Mouse (Mus musculus) myocyte (in vitro differentiated cells): Measurements from ENCODE around the gene Dnah8. TPM values are rescaled to one million over a fixed set of nuclear protein-coding genes. Genes with fewer than 3 reads are reported as not detected.
"Not testable (repeated sequence)": the region's sequence is repeated elsewhere in the genome, so short reads cannot be mapped to it uniquely, and the experiment has no call there.

Experiments used
- H3K27me3 ChIP-seq: one replicate; pipeline ENCODE4 v1.6.1; 2011; ENCODE audit not compliant: control insufficient read depth, insufficient read depth, insufficient read length
- H3K36me3 ChIP-seq: one replicate; pipeline ENCODE4 v1.6.1; 2011; ENCODE audit not compliant: control insufficient read depth, insufficient read depth
- H3K4me2 ChIP-seq: one replicate; pipeline ENCODE4 v1.6.1; 2011; ENCODE audit warnings: low read depth, control low read depth
- H3K4me3 ChIP-seq: one replicate; pipeline ENCODE4 v1.5.1; 2011; ENCODE audit warnings: mild to moderate bottlenecking, control low read depth, moderate library complexity
- H3K79me2 ChIP-seq: one replicate; pipeline ENCODE4 v1.6.1; 2011; ENCODE audit not compliant: control insufficient read depth, insufficient read depth
- H3ac ChIP-seq: one replicate; pipeline ENCODE4 v1.6.1; 2011; ENCODE audit not compliant: control insufficient read depth, insufficient read length
- CEBPB ChIP-seq: IDR thresholded peaks from 2 replicates; pipeline ENCODE4 v1.6.1; 2011; ENCODE audit warnings: mild to moderate bottlenecking, moderate library complexity; ENCODE audit not compliant: poor library complexity, insufficient read depth, severe bottlenecking
- E2F4 ChIP-seq: IDR thresholded peaks from one replicate; pipeline ENCODE4 v1.6.1; 2011; ENCODE audit warnings: mild to moderate bottlenecking, control low read depth, moderate library complexity; ENCODE audit not compliant: insufficient read depth
- MAX ChIP-seq: IDR thresholded peaks from one replicate; pipeline ENCODE4 v1.6.1; 2011; ENCODE audit warnings: low read depth, mild to moderate bottlenecking, control low read depth
- MYOD1 ChIP-seq, 3 experiments: IDR thresholded peaks; one replicate each; pipeline ENCODE4 v1.6.1; 2011; ENCODE audit warnings: control low read depth in 2 of 3, low read depth in 2 of 3, mild to moderate bottlenecking in 2 of 3, moderate library complexity in 1 of 3; ENCODE audit not compliant: insufficient read length in 2 of 3, control insufficient read depth in 1 of 3
- MYOG ChIP-seq, 3 experiments: IDR thresholded peaks; one replicate each; pipeline ENCODE4 v1.6.1; 2011; ENCODE audit warnings: control low read depth in 2 of 3, low read depth in 2 of 3, mild to moderate bottlenecking in 2 of 3; ENCODE audit not compliant: insufficient read length in 2 of 3, control insufficient read depth in 1 of 3, insufficient read depth in 1 of 3
- POLR2A ChIP-seq: IDR thresholded peaks from one replicate; pipeline ENCODE4 v1.6.1; 2011; ENCODE audit warnings: low read depth, mild to moderate bottlenecking, control low read depth, moderate library complexity; ENCODE audit not compliant: insufficient read length
- POLR2AphosphoS2 ChIP-seq: IDR thresholded peaks from one replicate; pipeline ENCODE4 v1.6.1; 2011; ENCODE audit warnings: low read depth, control low read depth; ENCODE audit not compliant: insufficient read length
- REST ChIP-seq: IDR thresholded peaks from one replicate; pipeline ENCODE4 v1.6.1; 2011; ENCODE audit warnings: mild to moderate bottlenecking, control low read depth, moderate library complexity; ENCODE audit not compliant: insufficient read depth, insufficient read length
- SRF ChIP-seq: IDR thresholded peaks from one replicate; pipeline ENCODE4 v1.6.1; 2011; ENCODE audit warnings: low read depth; ENCODE audit not compliant: control insufficient read depth, insufficient read length
- TCF12 ChIP-seq: IDR thresholded peaks from one replicate; pipeline ENCODE4 v1.6.1; 2011; ENCODE audit warnings: mild to moderate bottlenecking, control low read depth; ENCODE audit not compliant: poor library complexity, insufficient read depth, severe bottlenecking
- TCF3 ChIP-seq: IDR thresholded peaks from one replicate; pipeline ENCODE4 v1.6.1; 2011; ENCODE audit warnings: low read depth, control low read depth; ENCODE audit not compliant: insufficient read length
- USF1 ChIP-seq: IDR thresholded peaks from one replicate; pipeline ENCODE4 v1.6.1; 2011; ENCODE audit warnings: low read depth, mild to moderate bottlenecking, control low read depth, moderate library complexity
- polyA plus RNA-seq: library from polyadenylated mRNA; unstranded; fragments of >200 nt; fragmentation: generic; extraction: Trizol; gene quantifications from one replicate; pipeline ENCODE4 v1.2.1, GENCODE M21; 2012; ENCODE audit warnings: missing spikeins

Gene Dnah8
- polyA plus RNA-seq, 1 experiment: 0.08 TPM

GRCm38 (mm10) chr17:30618136-30618891 lies 5.8 kb upstream of the Dnah8 start:
- no peak overlapping the region for H3ac ChIP-seq
- TF ChIP-seq TCF12 (no peak), USF1 (no peak), REST (no peak), CEBPB (no peak)

DNA sequence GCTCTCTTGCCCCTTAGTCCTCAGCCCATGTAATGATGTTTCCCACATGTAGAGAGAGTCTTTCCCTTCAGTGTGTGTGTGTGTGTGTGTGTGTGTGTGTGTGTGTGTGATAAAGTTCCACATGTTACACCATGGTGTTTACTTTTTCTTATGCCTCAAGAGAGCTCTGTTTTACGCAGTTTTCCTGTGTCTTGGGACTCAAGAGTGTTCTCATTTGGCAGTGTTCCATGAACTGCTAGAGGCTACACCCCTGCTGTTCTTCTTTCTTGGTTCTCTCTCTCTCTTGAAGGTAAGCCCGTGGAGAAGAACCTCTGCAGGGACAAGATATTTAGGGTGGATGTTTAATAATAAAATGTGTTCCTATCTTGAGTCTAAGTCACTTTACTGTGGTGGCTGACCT lies 5.0 kb upstream of the Dnah8 start:
- no peak overlapping the region for H3ac ChIP-seq

More at GRCm38 (mm10) chr17:30618136-30618891, 5.8 kb upstream of the Dnah8 start:
- no peaks in the 10 kb centered on the region for H3K79me2 ChIP-seq
- H3K36me3 ChIP-seq: no peaks in the 10 kb centered on the region
- H3K27me3 ChIP-seq: no peaks in the 10 kb centered on the region
- H3K4me3 ChIP-seq: no peak overlapping the region
- H3K4me2 ChIP-seq: no peak overlapping the region

DNA sequence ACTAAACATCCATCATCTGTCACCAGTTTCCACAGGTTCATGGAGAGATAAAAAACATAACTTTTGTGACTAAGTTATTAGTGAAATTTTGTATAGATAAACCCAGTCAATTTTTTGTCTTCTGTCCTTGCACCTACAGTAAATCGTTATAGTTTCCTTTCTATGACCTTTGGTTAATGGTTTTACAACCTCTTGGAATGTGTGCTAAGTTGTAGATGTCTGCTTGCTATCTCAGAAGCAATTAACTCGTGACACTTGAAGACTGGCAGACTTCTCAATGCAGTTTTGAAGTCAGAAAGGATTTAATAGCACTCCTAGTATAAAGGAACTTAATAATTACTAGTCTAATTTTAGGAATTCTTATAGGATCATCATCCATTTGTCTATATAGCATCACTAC lies 3.6 kb upstream of the Dnah8 start:
- H3K36me3 ChIP-seq: no peaks in the 10 kb centered on the region
- H3K79me2 ChIP-seq: no peaks in the 10 kb centered on the region
- H3K4me2 ChIP-seq: no peak overlapping the region
- H3ac ChIP-seq: no peak overlapping the region
- no peaks in the 10 kb centered on the region for H3K27me3 ChIP-seq
- H3K4me3 ChIP-seq: no peak overlapping the region
- TF ChIP-seq SRF (no peak), POLR2A (no peak), E2F4 (no peak), TCF3 (no peak), USF1 (no peak), TCF12 (no peak), CEBPB (no peak), MYOD1 (IDR thresholded peaks at IDR 0.05; ENCODE audit: control insufficient read depth in 1 of 3, insufficient read length in 2 of 3, low read depth in 2 of 3) (no peak), POLR2AphosphoS2 (no peak), MAX (no peak), REST (no peak), MYOG (IDR thresholded peaks at IDR 0.05; ENCODE audit: control insufficient read depth in 1 of 3, insufficient read depth in 1 of 3, insufficient read length in 2 of 3, low read depth in 2 of 3) (no peak)

More for the DNA sequence above, 5.0 kb upstream of the Dnah8 start:
- H3K4me2 ChIP-seq: no peak overlapping the region
- no peaks in the 10 kb centered on the region for H3K36me3 ChIP-seq
- no peak for TF ChIP-seq POLR2AphosphoS2
- TF ChIP-seq TCF3: no peak
- no peak for TF ChIP-seq MYOG (IDR thresholded peaks at IDR 0.05; ENCODE audit: control insufficient read depth in 1 of 3, insufficient read depth in 1 of 3, insufficient read length in 2 of 3, low read depth in 2 of 3)
- TF ChIP-seq POLR2A: no peak
- TF ChIP-seq TCF12: no peak
- TF ChIP-seq CEBPB: no peak
- TF ChIP-seq MYOD1 (IDR thresholded peaks at IDR 0.05; ENCODE audit: control insufficient read depth in 1 of 3, insufficient read length in 2 of 3, low read depth in 2 of 3): no peak
- H3K27me3 ChIP-seq: no peaks in the 10 kb centered on the region
- no peak overlapping the region for H3K4me3 ChIP-seq
- H3K79me2 ChIP-seq: no peaks in the 10 kb centered on the region

- H3K27me3 ChIP-seq: no peaks in the 10 kb centered on the region
- H3K4me2 ChIP-seq: no peak overlapping the region
- no peaks in the 10 kb centered on the region for H3K36me3 ChIP-seq
- H3K4me3 ChIP-seq: no peak overlapping the region
- no peaks in the 10 kb centered on the region for H3K79me2 ChIP-seq
- H3ac ChIP-seq: no peak overlapping the region
- no peak for TF ChIP-seq USF1
- no peak for TF ChIP-seq E2F4
- no peak for TF ChIP-seq MYOG (IDR thresholded peaks at IDR 0.05; ENCODE audit: control insufficient read depth in 1 of 3, insufficient read depth in 1 of 3, insufficient read length in 2 of 3, low read depth in 2 of 3)
- no peak for TF ChIP-seq CEBPB
- TF ChIP-seq REST: no peak
- TF ChIP-seq POLR2AphosphoS2: no peak
- no peak for TF ChIP-seq TCF3
Measured at GRCm38 (mm10) chr17:30621450-30621849, 2.7 kb upstream of the Dnah8 start.

DNA sequence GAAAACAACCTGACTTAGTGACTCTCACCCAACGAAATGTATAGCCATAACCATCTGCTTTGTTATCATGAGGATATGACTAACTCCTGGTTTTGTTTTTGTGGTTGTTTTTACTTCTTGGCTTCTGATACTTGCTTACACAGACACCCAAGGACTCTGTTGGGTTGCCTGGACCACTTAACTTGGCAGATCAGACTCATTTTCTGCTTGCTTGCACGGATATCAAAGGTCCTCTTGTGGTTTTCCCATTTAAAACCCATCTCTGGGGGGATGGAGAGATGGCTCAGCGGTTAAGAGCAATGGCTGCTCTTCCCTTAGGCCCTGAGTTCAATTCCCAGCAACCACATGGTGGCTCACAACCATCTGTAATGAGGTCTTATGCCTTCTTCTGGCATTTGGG lies 954 bp upstream of the Dnah8 start:
- Histone ChIP-seq H3K27me3 (no peaks in the 10 kb centered on the region), H3K4me3 (no peak overlapping the region), H3ac (no peak overlapping the region), H3K4me2 (no peak overlapping the region), H3K79me2 (no peaks in the 10 kb centered on the region), H3K36me3 (no peaks in the 10 kb centered on the region)
- no peak for TF ChIP-seq TCF3
- TF ChIP-seq POLR2AphosphoS2: no peak
- no peak for TF ChIP-seq E2F4
- no peak for TF ChIP-seq MAX
- no peak for TF ChIP-seq SRF

DNA sequence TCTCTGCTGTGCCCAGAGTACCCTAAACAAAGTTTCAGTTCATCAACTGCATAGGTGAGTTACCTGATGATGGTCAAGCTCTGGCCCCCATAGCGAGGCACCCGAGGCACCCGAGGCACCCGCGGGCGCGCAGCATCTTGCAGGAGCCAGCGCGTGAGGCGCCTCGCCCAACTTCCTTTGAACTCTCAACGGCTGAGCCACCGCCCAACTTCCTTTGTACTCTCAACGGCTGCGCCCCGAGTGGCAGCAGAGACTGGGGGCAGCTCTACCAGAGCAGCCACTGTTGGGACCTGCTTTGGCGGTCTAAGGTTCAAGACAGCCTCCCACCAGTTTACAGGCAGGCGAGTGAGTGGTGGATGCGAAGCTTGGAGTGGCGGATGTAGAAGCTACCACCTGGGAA lies 2.6 kb downstream of the Dnah8 start, which contains the start of gene Glo1:
Glo1 (minus strand) TSS at position 153 of the 400 bp plus-strand sequence.
- H3K27me3 ChIP-seq, H3ac ChIP-seq, H3K4me2 ChIP-seq, H3K4me3 ChIP-seq, H3K36me3 ChIP-seq, H3K79me2 ChIP-seq: not testable (repeated sequence)
